Mouse (Mus musculus) right cerebral cortex, adult 2 months (tissue): ENCODE results near the gene Gm15140.
"Not testable (repeated sequence)": the region's sequence is repeated elsewhere in the genome, so short reads cannot be mapped to it uniquely, and the experiment has no call there.

Source experiments
- DNase-seq, 2 experiments: peaks; one replicate each; pipeline ENCODE4 v3.0.0; 2021 to 2022; ENCODE audit warnings: low spot score in 2 of 2

The Gm15140 gene

GRCm38 (mm10) chrX:154120585-154120984 is at the start of gene Gm15140:
Gene Gm15140 (minus strand): TSS chrX:154120685.
- DNase-seq, result not testable (repeated sequence)
